Mouse (Mus musculus) spleen, postnatal 14 days (tissue): ENCODE measurements around the gene Svop.

Source experiments
- DNase-seq, 2 experiments: peaks; one replicate each; pipeline ENCODE4 v3.0.0; 2021 to 2022; ENCODE audit warnings: low spot score in 2 of 2

Svop gene

DNA sequence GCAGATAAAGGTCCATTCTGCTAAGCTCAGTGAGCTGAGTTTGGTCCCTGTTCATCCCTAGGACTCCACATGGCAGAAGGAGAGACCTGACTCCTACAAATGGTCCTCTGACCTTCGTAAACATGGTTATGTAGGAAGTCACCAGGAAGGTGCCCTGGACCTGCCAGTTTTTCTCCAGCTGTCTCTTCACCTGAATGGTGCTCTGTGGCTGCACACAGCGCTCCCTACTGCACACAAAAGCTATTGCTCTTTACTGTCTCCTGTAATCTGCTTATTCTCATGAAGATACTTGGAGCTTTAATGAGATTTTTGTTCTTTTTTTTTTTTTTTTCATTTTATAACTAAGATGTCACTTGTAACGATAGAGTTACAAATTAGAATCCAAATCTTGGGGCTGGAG is 44.8 kb downstream of the Svop start:
- no peak for DNase-seq

DNA sequence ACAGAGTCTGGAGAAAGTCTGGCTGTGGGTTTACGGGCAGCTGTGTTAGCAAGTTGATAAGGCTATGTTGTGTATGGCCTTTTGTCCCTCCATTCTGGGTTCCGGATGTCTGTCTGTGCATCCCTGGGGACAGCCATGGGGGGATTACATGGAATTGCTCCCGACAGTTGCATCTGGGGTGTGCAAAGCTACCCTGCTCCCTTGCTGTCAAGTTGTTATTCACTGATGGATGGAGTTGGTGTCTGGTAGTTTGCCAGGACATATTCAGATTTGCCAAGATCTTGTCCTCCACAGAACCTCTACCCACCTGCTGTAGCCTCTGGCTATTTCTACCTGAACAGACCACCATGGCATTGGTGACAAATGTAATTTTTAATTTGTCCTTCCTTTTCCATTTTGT is 45.2 kb downstream of the Svop start:
- no peak for DNase-seq

DNA sequence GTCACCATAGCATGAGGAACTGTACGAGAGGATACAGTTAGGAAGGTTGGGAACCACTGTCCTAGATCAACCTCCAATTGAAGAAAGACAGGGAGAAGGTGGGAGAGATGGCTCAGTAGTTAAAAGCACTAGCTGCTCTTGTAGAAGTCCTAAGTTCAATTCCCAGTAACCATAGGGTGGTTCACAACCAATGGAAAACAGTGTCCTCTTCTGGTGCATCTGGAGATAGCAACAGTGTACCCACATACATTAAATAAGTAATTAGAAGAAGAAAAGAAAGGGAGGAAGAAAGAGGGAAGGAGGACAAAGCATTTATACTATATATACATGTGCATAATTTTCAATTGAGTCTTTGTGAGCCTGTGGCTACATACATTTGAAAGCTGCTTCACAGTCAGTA is 46.2 kb downstream of the Svop start:
- DNase-seq, result no peak

- no peak for DNase-seq
Measured at GRCm38 (mm10) chr5:114043800-114044199, 47.6 kb downstream of the Svop start.

GRCm38 (mm10) chr5:114041327-114041930 is 49.9 kb downstream of the Svop start:
- peak in 1 of 2 experiments; percentile 5 for DNase-seq

GRCm38 (mm10) chr5:114040911-114041310 is 50.5 kb downstream of the Svop start:
- no peak for DNase-seq

- no peak for DNase-seq
Measured at GRCm38 (mm10) chr5:114040508-114040907, 50.9 kb downstream of the Svop start.

GRCm38 (mm10) chr5:114035111-114035510 is 56.3 kb downstream of the Svop start:
- DNase-seq, result no peak

- no peak for DNase-seq
Measured at GRCm38 (mm10) chr5:114034393-114034792, 57.0 kb downstream of the Svop start.

DNA sequence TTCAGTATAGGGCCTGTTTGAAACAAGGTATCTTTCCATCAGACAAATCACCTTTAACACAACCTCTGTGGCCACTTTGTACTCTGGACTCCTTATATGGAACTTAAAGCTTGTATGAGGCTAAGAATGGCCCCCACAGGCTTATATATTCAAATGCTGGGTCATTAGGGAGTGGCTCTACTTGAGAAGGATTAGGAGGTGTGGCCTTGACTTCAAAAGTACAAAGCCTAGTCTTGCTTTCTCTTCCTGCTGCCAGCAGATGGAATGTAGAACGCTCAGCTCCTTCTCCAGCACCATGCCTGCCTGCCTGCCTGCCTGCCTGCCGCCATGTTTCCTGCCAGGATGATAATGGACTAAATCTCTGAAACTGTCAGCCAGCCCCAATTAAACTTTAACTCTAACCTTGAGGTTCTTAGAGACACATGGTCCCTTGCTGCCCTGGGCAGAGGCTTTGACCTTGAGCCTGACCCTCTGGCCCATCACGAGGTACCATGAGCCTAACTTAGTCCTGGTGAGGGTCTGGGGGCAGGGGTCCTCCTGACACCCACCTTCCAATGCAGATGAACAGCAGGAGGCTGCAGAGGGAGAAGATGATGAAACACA is 59.1 kb downstream of the Svop start:
- DNase-seq, result no peak

DNA sequence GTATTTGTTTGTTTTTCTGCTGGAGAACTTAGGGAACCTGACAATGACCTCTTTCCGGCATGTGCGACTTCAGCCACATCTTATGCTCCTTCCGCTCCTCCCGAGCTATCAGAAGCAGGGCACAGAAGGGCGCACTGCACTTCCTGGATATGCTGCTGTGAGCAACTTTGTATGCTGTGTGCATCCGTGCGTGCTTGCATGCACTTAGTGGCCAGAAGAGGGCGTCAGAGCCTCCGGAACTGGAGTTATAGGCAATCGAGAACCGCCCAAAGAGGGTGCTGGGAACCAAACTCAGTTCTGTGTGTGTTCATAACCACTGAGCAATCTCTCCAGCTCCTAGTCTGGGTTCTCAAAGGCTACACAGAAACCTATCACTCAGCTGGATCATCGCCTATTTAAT is 60.7 kb downstream of the Svop start:
- no peak for DNase-seq

GRCm38 (mm10) chr5:114028111-114028510 is 63.3 kb downstream of the Svop start:
- DNase-seq, result no peak

DNA sequence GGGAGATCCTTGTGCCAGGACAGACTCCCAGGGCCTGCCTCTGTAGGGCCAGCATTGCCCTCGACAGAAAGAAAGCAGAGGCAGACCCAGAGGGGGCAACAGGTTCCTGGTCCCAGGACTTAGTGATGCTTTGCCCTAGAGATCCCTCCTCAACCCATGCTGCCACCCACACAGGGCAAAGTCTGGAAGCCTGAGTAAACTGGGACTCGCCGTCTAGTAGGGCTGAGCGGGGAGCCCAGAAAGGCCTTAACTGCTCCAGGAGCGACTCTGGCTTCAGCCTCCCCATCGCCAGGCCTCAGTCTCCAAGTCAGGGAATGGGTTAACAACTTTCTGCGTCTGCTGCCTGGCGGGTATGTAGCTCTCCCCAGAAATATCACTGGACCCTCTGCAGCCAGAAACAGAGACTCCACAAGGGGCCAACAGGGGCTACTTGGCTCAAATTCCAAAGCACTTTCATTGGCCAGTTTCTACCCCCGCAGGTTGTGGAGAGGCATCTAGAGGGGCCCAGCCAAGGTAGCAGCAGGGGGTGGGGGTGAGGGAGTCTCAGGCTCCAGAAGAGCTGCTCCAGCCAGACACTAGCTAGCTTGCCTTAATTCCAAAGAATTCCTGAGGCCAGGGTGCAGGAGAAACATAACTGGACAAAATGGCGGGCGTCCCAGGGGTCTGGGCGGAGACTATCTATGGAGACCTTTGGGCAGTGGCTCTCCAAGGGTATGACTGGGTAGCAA is 64.0 kb downstream of the Svop start:
- no peak for DNase-seq

DNA sequence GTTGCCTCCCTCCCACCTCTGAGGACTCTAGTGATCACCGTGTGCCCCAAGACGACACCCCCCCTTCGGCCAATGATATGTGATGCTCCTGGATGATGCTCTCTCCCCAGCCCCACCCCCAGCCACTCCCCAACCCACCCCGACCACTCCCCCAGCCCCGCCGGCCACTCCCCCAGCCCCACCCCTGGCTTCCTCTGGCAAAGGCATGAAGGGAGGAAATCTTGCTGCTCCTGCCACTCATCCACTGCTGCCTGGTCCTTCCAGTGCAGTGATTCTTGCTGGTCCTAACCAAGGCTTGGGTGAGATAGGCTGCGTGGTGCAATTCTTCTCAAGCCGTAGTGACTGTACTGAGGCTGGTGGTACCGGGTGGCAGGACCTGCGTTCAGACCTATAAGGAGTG is 66.5 kb downstream of the Svop start:
- DNase-seq, result no peak

GRCm38 (mm10) chr5:114024390-114024789 is 67.0 kb downstream of the Svop start:
- DNase-seq, result no peak

- no peak for DNase-seq
Measured at GRCm38 (mm10) chr5:114015121-114015520, 76.2 kb downstream of the Svop start.

DNA sequence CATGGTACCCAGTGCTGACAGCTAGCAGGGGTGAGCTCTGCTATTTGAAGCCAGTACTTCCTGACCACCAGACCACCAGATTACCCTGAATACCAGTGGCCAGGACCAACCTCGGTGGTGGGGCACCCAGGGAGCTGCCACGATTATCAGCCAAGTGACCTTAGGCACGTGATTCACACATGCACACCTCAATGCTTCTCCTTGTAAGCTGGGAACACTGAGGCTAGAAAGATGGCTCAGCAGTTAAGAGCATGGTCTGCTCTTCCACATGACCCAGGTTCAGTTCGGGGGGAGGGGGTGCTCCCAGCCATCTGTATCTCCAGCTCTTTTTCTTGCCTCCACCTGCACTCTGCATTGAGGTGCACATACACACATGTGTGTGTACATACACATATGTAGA is 82.3 kb downstream of the Svop start:
- DNase-seq, result no peak

DNA sequence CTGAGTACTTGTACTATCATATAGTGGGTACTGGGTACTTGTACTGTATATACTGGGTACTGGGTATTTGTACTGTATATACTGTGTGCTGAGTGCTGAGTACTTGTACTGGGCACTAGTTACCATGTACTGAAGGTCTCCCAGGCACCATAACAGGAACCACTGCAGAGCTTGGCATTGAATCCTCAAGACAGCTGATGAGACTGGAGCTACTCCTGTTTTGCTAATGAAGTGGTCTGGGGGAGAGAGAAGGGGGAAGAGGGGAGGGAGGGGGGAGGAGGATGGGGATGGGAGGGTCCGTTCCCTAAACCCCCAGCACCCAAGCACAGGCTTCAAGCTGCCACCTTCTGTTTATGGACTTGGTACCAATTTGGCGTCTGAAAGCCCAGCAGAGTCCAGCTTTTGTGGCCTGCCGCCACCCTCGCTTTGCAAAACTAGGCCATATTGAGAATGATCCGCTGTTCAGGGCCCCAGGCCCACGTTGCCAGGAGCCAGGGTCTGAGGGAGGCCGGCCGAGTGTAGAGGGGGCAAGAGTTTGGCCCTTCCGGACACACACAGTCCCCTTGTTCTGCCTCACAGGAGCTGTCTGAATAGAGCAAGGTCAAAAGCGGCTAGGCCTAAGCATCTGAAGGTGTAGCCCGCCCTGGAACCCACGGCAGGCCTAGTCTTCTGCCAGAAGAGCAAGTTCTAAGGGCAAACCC is 83.5 kb downstream of the Svop start:
- no peak for DNase-seq

DNA sequence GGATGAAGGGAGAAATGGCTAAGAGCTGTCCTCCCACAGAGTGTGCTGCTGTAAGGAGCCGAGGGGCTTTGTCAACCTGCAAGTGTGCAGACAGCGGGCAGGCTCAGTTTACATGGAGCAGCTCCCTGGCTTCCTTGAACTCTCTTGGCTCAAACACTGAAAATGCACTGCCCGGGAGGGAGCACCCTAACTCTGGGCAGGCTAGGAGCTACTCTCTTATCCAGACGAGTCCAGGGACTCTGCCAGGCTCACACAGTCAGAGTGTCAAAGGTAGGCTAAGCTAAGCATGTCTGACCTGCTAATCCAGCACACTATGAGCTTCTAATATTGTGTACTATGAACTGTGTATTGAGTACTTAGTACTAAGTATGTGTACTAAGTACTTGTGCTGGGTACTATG is 84.4 kb downstream of the Svop start:
- DNase-seq, result no peak

- no peak for DNase-seq
Measured at GRCm38 (mm10) chr5:114005100-114005499, 86.3 kb downstream of the Svop start.

GRCm38 (mm10) chr5:114004573-114004972 is 86.8 kb downstream of the Svop start:
- DNase-seq, result no peak

- DNase-seq, result no peak
Measured at GRCm38 (mm10) chr5:114003542-114003941, 87.8 kb downstream of the Svop start, which contains the start of gene Dao. Dao (plus strand) TSS chr5:114003703.

DNA sequence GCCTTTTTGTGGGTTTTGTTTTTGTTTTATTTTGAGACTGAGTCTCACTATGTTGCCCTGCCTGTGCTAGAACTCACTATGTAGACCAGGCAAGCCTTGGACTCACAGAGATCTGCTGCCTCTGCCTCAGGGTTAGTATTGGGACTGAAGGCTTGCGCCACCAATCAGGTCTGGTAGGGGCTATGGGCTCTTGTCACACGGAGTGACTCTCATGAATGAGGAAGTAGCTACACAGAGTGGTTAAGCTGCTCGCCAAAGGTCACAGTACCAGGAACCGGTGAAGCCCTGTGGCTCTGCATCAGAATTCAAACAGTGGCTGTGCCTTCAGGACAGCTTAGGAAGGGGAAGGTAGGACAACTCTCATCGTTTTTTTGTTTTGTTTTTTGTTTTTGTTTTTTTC is 92.0 kb downstream of the Svop start:
- no peak for DNase-seq
